Mouse (Mus musculus): ENCODE results near the gene Stoml1. TPM values are rescaled to one million over a fixed set of nuclear protein-coding genes. Genes with fewer than 3 reads are reported as not detected.

The Stoml1 gene
- 10 to 100 TPM; 19.9 to 32.9 (median 28.3) TPM for total RNA-seq (2022)

DNA sequence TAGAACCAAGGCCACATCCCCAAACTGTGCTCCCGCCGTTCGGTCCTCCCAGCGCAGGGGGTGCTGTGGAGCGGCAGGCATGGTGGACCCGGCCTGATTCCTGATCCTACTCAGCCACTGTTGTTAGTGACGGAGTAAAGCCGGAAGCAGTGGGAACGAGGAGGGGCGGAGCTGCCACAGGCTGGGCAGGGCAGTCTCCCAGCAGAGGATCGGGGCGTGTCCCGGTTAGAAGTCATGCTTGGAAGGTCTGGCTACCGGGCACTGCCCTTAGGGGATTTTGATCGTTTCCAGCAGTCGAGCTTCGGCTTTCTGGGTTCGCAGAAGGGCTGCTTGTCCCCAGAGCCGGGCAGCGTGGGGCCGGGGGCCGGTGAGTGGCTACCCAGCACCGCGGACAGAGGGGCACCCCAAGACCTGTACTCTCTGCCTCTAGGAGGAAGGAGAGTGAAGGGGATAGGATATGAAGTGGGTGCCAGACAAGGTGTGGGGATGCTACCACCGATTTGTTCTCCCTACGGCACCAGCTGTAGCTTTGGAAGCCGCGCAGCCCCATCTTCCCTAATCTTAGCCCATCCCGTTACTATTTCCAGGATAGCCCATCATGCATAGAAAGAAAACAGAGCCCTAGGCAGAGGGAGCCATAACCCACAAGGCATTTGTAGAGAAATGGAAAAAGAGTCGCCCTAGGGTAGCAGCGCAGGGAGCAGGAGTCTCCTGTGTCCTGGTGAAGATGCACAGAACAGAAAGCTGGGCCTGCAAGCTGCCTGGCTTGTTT is at the start of gene Stoml1:
Gene Stoml1 (plus strand): TSS at position 132 of the 772 bp plus-strand sequence.
- peak; percentile 95 for DNase-seq

DNA sequence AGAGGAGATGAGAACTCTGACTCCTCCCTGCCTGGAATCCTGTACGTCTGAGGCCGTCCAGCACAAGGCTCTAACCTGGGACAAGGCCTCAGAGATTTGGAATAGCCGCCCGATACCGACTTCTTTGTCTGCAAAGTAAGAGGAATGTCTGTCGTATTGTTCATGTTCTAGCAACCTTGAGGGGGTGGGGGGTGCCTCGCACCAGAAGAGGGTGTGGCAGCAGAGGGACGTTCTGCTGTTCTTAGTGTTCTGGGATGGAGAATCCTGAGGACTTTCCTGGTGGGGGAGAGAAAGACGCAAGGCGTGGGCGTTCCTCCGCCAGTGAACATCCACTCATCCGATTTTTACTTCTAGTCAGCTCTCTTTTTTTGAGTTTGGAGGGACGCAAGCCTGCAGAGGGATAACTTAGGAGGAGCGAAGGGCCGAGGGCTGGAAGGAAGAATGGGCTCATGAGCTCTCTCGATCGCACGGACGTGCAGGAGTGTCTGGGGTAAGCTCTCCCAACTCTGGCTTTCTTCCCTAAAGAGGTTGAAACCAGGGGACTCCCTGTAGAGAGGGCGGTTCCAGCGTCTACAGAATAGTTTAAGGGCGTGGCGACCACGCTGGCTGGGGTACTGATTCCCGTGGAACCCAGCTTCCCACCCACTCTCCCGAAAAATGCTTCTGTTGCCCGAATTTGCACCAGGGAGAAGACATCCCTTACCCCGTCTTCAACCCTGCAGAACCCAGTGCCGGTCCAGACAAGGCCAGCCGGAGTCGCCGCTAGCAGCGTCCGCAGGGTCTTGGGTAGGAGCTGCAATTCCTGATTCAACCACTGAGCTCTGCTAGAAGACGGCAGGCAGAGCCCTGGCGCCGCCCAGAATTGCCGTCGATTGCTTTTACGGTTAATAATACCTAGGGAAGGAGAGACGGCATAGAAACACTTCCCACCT is 49.2 kb upstream of the Stoml1 start, which contains the start of the genes Islr and Islr2:
Gene Islr (minus strand): TSS at position 791 of the 932 bp plus-strand sequence.
Gene Islr2 (minus strand): TSS at position 804 of the 932 bp plus-strand sequence.
- no peak for DNase-seq

DNA sequence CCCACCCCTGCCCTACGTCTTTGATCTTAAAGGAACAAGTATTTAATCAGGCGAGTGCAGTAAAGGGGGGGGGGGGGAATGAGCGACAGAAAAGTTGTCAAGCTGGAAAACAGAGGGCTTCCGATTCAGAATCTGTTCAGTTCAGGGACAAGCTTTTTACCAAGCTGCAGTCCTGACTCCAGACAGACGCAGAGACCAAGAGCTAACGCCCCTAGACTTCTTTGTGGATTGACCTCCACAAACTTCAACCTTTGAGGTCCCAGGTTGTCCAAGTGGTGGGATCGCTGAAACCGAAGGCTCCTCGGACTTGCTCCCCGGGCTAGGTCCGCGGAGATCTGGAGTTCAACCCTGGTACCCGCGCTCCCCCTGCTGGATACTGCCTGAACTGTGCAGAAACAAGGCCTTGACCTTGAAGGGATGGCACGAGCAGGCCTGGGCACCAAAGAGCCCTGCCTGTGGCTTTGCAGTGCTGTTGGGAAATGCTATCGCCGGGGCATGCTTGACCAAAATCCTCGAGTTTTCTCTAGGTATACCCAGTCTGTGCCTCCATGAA is 48.4 kb upstream of the Stoml1 start:
- peak; percentile 91 for DNase-seq

DNA sequence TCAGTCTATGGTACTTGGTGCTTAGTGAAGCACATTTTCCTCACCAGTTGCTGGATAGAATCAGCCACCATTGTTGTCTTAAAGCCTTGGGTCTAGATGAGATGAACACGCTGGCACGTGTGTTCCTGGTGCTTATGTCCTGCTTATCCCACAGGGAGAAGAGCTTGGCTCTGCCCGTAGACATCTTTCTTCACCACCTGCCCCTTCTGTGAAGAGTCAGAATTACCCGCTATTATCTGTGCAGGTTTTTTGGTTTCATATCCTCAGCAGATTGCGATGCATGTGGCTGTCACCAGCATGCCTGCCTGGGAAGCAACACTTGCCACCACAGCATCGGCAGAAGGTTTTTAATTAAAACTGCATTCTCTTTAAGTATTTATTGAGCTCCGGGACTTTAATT is 47.0 kb upstream of the Stoml1 start:
- DNase-seq, result no peak

DNA sequence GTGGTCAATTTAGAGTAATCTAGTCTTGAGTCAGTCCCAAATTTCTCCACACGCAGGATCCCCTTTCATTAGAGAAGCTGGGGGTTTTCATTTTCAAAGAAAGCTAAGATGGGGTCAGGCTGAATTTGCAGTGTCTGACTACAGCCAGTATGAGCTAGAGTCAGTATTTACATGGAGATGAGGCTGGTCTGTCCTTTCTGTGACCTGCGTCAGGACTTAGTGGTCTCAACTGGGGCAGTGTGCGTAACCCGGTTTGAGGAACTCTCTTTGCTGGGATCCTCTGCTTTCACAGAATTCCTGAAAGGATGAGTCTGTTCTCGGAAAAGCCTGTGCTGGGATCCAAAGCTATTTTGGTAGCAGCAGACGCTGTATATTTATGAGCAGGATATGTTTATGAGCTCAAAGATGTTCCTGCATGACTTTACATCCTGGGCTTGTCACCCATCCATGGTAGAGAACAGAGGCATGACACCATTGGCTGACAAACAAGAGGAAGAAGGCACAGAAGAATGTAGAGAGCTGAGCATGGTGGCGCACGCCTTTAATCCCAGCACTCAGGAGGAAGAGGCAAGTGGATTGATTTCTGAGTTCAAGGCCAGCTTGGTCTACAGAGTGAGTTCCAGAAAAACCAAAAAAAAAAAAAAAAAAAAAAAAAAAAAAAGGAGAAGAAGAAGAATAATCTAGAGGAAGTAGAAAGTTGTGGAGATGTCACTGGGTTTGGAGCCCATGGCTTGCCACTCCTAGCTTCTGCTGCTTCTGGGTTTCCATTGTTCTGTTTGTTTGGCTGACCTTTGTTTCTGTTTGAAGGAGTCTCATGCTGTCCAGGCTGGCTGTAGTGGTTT is 43.3 kb upstream of the Stoml1 start:
- DNase-seq, result no peak

DNA sequence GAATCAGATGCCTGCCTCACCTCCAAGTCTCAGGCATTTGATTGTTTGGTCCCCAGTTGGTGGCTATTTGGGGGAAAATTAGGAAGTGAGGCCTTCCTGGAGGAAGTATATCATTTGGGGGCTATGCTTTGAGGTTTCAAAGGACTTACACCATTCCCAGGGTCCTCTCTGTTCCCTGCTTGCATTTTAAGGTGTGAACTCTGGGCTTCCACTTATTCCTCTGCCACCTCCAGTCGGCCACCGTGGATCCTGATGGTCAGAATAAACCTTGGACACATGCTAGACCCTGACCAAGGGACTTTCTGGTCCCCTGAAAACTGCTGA is 42.7 kb upstream of the Stoml1 start:
- no peak for DNase-seq

DNA sequence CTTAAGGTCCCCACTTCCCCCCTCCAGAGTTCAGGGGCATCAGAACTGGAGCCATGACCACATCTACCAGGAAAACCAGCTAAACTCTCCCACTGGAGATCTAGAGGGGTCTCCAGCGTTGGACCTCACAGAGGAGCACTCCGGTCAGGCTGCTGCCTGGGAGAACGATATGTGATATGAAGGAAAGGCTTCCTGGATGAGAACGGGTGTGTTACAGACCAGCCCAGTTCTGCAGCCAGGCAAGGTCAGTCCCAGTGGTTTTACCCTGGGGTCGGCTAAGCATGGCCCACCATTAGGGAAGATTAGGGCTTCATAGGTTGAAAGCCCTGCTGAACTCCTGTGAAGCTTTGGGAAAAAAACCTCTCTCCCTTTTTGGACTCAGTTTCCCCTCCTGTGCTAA is 39.6 kb upstream of the Stoml1 start:
- no peak for DNase-seq

DNA sequence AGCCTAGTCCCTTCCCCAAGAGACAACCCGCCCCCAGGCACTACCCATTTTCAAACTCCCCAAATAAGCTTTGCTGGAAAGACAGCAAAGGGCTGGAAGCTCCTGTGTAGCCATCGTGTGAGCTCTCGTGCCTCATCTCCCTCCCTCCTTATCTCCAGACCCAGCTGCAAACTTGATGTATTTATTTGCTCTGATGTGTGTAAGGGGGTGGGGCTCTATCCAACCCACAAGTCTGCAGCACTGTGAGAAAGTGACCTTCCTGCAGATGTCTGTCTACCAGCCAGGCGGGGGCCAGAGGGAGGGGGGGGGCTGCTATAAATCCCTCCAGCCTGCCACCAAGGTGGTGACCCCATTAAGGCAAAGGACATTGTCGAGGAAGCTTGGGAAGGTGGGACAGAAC is 39.1 kb upstream of the Stoml1 start:
- no peak for DNase-seq

DNA sequence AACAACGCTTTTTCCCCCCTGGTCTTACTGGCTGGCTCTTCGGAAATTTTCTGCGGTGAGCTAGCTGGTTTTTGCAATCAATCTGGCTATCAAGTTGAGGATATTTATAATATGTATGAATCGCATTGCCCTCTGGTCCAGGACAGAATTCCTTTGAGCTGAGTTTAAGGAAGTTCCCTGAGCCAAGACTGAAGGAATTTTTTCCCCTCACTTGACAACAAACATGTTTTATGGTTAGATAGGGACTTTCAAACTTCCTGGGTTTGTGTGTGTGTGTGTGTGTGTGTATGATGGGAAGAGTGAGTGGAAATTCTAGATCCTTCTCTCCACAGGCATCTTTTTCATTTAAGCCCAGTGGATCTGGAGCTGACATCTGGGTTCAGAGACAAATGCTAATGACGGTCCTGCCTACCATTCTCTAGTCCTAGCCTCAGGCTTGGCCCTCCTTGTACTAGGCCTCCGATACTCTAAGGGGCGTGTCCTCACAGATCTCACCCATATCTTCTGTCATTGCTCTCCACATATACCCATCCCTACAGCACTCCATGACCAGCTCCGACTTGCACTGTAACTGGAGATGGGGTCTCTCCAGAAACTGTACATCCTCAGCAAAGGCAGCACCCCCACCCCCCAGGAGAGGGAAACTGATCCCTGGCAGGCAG is 38.3 kb upstream of the Stoml1 start:
- DNase-seq, result no peak

DNA sequence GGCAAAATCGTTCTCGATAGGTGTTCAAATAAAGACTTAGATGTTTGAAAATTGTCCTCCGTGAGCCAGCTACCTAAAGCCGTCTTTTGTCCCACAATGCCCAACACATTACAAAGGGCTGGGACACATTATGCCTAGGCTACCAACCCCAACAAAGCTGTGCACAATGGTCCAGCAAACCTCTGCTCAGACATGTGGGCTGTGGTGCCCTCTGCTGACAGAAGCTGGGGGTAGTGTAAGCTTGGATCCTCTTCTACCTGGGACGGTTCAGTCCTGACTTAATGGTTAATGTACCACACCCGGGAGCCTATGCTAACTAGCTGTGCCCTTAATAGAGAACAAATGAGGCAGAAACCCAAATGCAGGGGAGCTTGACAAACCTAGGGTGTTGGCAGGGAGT is 36.6 kb upstream of the Stoml1 start:
- DNase-seq, result no peak

DNA sequence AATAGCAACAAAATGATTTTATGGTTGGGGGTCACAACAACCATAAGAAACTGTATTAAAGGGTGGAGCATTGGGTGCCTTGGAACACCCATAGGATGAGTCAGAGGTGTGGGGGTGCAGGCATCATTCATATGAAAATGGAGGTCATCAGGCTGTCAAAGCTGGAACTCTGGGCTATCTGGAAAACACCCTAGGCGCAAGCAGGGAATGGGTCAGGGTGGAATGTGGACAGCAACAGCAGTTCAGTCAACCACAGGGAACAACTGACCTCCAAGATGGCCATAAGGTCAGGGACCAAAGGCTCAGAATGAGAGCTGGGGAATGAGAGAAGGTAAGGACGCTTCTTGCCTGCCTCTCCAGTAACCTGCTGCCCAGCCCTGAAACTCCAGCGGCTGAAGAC is 34.4 kb upstream of the Stoml1 start:
- no peak for DNase-seq

DNA sequence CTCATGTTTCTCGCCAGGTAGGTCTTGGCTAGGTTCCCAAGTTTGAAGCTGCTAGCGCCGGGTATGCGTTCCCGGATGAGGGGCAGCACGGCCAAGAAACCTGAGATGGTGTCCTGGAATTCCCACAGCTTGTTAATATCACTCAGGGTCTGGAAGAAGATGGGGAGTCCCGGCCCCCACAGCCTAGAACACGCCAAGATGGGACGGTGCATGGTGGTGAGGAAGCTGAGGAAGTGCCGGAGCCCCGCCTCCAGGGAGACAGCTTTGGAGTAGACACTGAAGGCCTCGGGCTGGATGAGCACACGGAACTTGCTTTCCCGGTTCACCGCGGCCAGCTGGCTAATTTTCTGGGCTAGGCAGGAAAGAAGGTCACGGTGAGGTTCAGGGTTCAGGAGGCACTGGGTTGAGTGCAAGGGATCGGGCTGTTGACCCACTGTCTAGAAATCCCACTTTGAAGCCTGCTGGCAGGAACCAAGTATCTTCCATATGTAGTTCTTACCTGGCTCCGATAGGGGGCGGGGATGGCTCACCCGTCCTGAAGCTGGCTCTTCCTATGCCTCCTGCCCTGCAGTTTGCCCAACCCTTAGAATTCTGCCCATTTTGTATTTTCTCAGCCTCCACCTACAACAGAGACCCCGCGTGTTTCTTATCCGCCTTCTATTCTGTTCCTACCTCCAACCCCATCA is 32.6 kb upstream of the Stoml1 start:
- no peak for DNase-seq

DNA sequence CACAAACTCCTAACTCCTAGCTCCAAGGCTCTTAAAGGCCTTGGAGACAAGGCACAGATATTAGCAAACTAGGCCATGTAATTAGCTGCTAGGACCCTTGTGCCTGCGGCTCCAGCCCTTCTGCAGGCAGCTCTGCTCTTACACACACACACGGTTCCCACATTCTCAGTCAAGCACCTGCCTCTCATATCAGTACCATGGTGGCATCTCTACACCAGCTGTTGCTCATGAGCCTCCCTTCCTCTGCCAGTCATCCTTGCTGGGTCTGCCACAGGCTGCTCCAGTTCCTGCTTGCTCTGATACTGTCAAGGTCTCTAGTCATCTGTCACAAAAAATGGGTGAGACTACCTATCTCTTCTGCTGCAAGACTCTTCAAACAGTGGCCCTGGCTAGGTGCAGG is 28.6 kb upstream of the Stoml1 start:
- DNase-seq, result no peak

DNA sequence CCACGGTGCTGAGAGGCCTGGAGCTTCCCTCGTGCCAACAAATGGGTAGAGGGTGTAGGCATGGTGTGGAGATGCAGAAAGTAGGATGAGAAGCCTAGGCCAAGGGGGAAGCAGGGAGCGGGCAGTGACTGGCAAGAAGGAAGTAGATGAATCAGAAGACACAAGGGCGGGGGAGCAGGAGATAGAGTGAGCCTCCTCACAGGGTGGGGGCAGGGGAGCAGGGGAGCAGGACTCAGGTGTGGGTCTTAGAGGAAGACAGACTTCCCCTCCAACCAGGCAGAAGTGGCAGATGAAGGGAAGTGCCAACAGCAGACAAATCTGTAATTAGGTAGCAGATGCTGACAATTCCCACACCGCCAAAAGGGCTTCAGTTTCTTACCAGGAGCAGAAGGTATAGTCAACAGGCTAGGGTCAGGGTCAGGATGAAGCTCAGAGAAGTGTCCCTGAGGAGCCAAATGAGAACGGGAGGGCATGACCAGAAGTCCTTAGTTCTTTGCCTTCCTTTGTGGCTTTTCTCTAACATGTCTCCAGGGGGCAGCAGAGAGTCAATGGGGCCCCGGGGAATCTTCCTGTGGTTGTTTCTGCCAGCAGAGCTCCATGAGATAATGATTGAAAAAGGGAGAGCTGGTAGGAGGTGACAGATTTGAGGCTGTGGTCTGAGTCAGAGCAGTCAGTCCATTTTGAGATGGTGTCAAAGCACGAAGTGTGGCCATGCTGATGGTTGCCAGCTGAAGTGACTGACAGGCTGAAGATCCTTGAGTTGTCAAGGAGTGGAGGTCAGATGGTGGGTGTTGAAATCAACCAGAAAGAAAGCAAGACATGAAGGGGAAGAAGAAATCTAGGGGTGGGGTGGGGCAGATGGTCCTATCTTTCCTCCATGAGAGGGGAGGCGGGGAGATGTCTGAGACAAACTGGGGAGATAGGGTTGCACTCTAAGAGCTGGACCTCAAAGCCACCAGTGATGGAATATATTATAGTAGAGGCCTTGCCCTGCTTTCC is 26.8 kb upstream of the Stoml1 start:
- no peak for DNase-seq

DNA sequence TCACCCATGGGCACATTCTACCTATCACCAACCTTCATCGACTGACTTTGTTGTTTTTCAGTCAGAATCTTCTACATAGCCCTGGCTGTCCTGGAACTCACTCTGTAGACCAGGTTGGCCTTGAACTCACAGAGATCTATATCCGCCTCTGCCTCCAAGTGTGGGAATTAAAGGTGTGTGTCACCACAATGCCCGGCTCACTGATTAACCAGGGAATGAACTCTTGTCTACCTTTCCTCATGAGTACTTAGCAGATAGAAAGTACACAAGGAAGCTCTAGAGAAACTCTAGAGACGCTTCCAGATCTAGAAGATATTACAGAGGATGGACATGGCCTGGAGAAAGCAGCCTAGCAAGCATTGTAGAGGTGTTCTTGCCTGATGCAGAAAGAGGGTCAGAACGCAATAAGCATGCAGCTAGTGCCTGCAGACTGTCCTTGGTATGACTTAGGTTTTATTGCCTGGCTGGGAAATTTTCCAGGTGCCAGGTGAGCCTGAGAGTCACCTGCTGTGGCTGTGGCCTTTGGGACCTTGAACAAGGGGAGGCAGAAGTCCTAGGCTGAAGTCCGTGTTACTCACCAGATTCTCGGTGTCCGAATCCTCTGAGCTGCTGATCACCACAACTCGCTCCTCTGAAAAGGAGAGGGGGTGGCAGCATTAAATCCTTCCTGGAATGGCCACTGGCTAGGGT is 24.0 kb upstream of the Stoml1 start:
- DNase-seq, result no peak

DNA sequence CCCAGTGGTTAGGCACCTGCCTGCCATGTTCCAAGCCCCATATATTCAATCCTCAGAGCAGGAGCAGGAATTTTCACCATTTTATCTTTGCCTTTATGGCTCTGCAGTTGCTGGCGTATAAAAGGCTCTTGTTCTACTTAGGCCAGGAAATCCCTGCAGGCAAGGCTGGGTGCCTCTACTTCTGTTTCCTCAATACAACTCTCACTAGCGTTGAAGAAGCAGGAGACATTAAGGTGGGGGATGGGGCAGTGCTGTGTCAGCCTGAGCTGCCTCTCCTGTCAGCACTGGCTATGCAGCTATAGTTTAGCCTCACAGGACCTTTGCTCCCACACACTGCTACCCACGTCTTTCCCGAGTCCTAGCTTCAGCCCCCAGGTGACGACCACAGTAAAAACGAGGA is 21.2 kb upstream of the Stoml1 start:
- no peak for DNase-seq

DNA sequence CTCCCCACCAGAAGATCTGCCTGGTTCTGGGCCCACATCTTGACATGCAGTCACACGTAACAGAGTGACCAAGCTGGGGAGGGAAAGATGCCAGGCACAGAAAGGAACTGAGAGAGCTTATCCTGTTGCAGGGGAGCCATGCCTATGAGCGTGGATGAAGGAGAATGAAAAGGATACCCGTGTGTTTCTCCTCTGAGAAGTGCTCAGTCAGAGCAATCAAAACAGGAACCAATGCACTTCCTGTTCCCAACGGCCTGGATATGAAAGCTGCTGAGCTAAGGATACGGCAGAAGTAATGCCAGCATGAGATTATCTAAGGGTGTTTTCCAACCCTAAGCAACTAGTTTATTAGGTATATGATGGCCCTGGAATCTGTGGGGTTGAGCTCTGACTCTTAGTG is 20.6 kb upstream of the Stoml1 start:
- no peak for DNase-seq

DNA sequence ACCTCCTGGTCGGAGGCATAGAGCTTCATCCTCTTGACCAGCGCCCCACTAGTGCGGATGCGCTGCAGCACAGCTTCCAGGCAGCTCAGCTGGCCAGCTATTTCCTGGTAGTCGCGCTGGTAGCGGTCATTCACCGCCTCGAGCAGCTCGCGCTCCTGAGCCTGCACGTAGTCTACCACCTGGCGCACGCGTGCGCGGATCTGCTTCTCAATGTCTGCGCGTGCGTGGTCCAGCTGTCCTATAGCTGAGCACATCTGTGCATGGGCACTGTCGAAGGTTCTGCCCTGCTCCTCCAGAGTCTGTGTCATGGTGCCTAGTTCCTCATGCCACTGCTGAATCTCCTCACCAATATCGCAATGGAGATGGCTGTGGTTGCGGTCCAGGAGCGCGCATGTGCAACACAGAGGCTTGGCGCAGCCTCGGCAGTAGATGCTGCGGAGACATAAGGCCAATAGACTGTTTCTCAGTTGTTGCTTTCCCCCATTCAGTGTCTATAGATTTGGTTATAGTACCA is 18.4 kb upstream of the Stoml1 start:
- DNase-seq, result no peak

All from adrenal gland, adult 8-10 months (tissue).